Mouse (Mus musculus): Measurements from ENCODE around the gene Sorcs3.
A peak's percentile ranks its signal among the peaks of the same experiment; 100 is the strongest.

Gene Sorcs3

GRCm38 (mm10) chr19:48533582-48533981 lies 327.8 kb downstream of the Sorcs3 start:
- no peak for DNase-seq

- no peak for DNase-seq
Observed at GRCm38 (mm10) chr19:48544294-48544693, 338.5 kb downstream of the Sorcs3 start.

- DNase-seq: no peak
Observed at GRCm38 (mm10) chr19:48545421-48546132, 339.8 kb downstream of the Sorcs3 start.

- DNase-seq: no peak
Observed at GRCm38 (mm10) chr19:48546133-48546448, 340.3 kb downstream of the Sorcs3 start.

- DNase-seq: no peak
Observed at GRCm38 (mm10) chr19:48548143-48548881, 342.5 kb downstream of the Sorcs3 start.

- DNase-seq: no peak
Observed at GRCm38 (mm10) chr19:48559432-48559831, 353.6 kb downstream of the Sorcs3 start.

- DNase-seq: no peak
Observed at GRCm38 (mm10) chr19:48575736-48576135, 369.9 kb downstream of the Sorcs3 start.

- DNase-seq: no peak
Observed at GRCm38 (mm10) chr19:48577169-48577568, 371.3 kb downstream of the Sorcs3 start.

GRCm38 (mm10) chr19:48584938-48585560 lies 379.2 kb downstream of the Sorcs3 start:
- DNase-seq: no peak

GRCm38 (mm10) chr19:48616951-48617350 lies 411.1 kb downstream of the Sorcs3 start:
- no peak for DNase-seq

- no peak for DNase-seq
Observed at GRCm38 (mm10) chr19:48630671-48631327, 425.0 kb downstream of the Sorcs3 start.

- no peak for DNase-seq
Observed at GRCm38 (mm10) chr19:48642566-48642965, 436.7 kb downstream of the Sorcs3 start.

- DNase-seq: no peak
Observed at GRCm38 (mm10) chr19:48649941-48650340, 444.1 kb downstream of the Sorcs3 start.

- DNase-seq: no peak
Observed at GRCm38 (mm10) chr19:48651617-48652016, 445.8 kb downstream of the Sorcs3 start.

GRCm38 (mm10) chr19:48660201-48660600 lies 454.4 kb downstream of the Sorcs3 start:
- no peak for DNase-seq

- no peak for DNase-seq
Observed at GRCm38 (mm10) chr19:48679896-48680295, 474.1 kb downstream of the Sorcs3 start.

- no peak for DNase-seq
Observed at GRCm38 (mm10) chr19:48682485-48682884, 476.7 kb downstream of the Sorcs3 start.

GRCm38 (mm10) chr19:48686369-48686768 lies 480.5 kb downstream of the Sorcs3 start:
- DNase-seq: no peak

GRCm38 (mm10) chr19:48700111-48700658 lies 494.4 kb downstream of the Sorcs3 start:
- DNase-seq: peak; percentile 7

- DNase-seq: no peak
Observed at GRCm38 (mm10) chr19:48703763-48704162, 497.9 kb downstream of the Sorcs3 start.

GRCm38 (mm10) chr19:48706267-48706923 lies 500.6 kb downstream of the Sorcs3 start:
- DNase-seq: no peak

GRCm38 (mm10) chr19:48706924-48707320 lies 501.1 kb downstream of the Sorcs3 start:
- no peak for DNase-seq

Measured in cerebellum, adult 11 months (tissue).